Mouse (Mus musculus) MEL (cell line): ENCODE data around the gene Snx4. TPM values are rescaled to one million over a fixed set of nuclear protein-coding genes. Genes with fewer than 3 reads are reported as not detected.

ENCODE experiments used
- DNase-seq: peaks from one replicate; pipeline ENCODE4 v3.0.0; 2011; ENCODE audit warnings: low read depth, low spot score
- H3K27ac ChIP-seq: 2 replicates; pipeline ENCODE4 v1.5.1; 2012; ENCODE audit warnings: low read depth, mild to moderate bottlenecking, control low read depth, low read length, moderate library complexity; ENCODE audit not compliant: control insufficient read depth
- H3K27me3 ChIP-seq, 2 experiments: fragments of 150-350 bp in 1 of 2; sonication (generic) in 1 of 2; 2 replicates each; pipeline ENCODE4 v1.6.1; 2012; ENCODE audit warnings: low read length in 2 of 2, mild to moderate bottlenecking in 2 of 2, improper control_type of control experiment in 1 of 2, moderate library complexity in 1 of 2; ENCODE audit not compliant: insufficient read depth in 2 of 2, control insufficient read depth in 1 of 2
- H3K36me3 ChIP-seq, 2 experiments: 2 replicates each; pipeline ENCODE4 v1.6.1; 2012 to 2014; ENCODE audit warnings: low read length in 2 of 2, improper control_type of control experiment in 1 of 2, inconsistent platforms in 1 of 2, mild to moderate bottlenecking in 1 of 2; ENCODE audit not compliant: insufficient read depth in 2 of 2, control insufficient read depth in 1 of 2
- H3K4me1 ChIP-seq, 2 experiments: fragments of 150-350 bp in 1 of 2; sonication (generic) in 1 of 2; 2 replicates each; pipeline ENCODE4 v1.6.1; 2012; ENCODE audit warnings: low read length in 2 of 2, improper control_type of control experiment in 1 of 2, mild to moderate bottlenecking in 1 of 2; ENCODE audit not compliant: insufficient read depth in 2 of 2, control insufficient read depth in 1 of 2
- H3K4me3 ChIP-seq, 2 experiments: fragments of 150-350 bp in 1 of 2; sonication (generic) in 1 of 2; 2 replicates each; pipeline ENCODE4 v1.5.1; 2012; ENCODE audit warnings: low read depth in 2 of 2, low read length in 2 of 2, mild to moderate bottlenecking in 2 of 2, moderate library complexity in 2 of 2, control low read depth in 1 of 2, improper control_type of control experiment in 1 of 2; ENCODE audit not compliant: control insufficient read depth in 1 of 2, insufficient read depth in 1 of 2
- H3K79me2 ChIP-seq: 2 replicates; pipeline ENCODE4 v1.6.1; 2012; ENCODE audit warnings: mild to moderate bottlenecking, low read length, moderate library complexity; ENCODE audit not compliant: control insufficient read depth, poor library complexity, insufficient read depth
- H3K9ac ChIP-seq: 2 replicates; pipeline ENCODE4 v1.6.1; 2012; ENCODE audit warnings: low read depth, mild to moderate bottlenecking, control low read depth, low read length, moderate library complexity; ENCODE audit not compliant: control insufficient read depth, poor library complexity, severe bottlenecking
- H3K9me3 ChIP-seq: fragments of 150-350 bp; sonication (generic); replicated peaks from 2 replicates; pipeline ENCODE4 v1.6.1; 2012; ENCODE audit warnings: mild to moderate bottlenecking, low read length, improper control_type of control experiment, moderate library complexity; ENCODE audit not compliant: insufficient read depth
- CTCF ChIP-seq, 3 experiments: IDR thresholded peaks in 2 of 3; conservative IDR thresholded peaks in 1 of 3; 2 replicates each; pipeline ENCODE4 v1.5.1; 2011 to 2012; ENCODE audit warnings: low read length in 3 of 3, low read depth in 2 of 3, mild to moderate bottlenecking in 2 of 3, improper control_type of control experiment in 1 of 3, inconsistent platforms in 1 of 3, mixed read lengths in 1 of 3, moderate library complexity in 1 of 3; ENCODE audit not compliant: control insufficient read depth in 1 of 3, insufficient read depth in 1 of 3, poor library complexity in 1 of 3, severe bottlenecking in 1 of 3
- ETS1 ChIP-seq: IDR thresholded peaks from 2 replicates; pipeline ENCODE4 v1.6.1; 2012; ENCODE audit warnings: low read depth, mild to moderate bottlenecking, inconsistent platforms, low read length, improper control_type of control experiment, moderate library complexity
- GABPA ChIP-seq: IDR thresholded peaks from 2 replicates; pipeline ENCODE4 v1.6.1; 2012; ENCODE audit warnings: low read depth, mild to moderate bottlenecking, inconsistent platforms, low read length, improper control_type of control experiment, moderate library complexity
- HCFC1 ChIP-seq: IDR thresholded peaks from 2 replicates; pipeline ENCODE4 v1.6.1; 2012; ENCODE audit warnings: low read depth, mild to moderate bottlenecking, inconsistent platforms, low read length, improper control_type of control experiment, moderate library complexity
- MAX ChIP-seq: IDR thresholded peaks from 2 replicates; pipeline ENCODE4 v1.6.1; 2011; ENCODE audit warnings: low read length, improper control_type of control experiment
- MXI1 ChIP-seq: IDR thresholded peaks from 2 replicates; pipeline ENCODE4 v1.6.1; 2011; ENCODE audit warnings: mild to moderate bottlenecking, low read depth, low read length, improper control_type of control experiment
- MYC ChIP-seq: IDR thresholded peaks from 2 replicates; pipeline ENCODE4 v1.6.1; 2011; ENCODE audit warnings: low read depth, mild to moderate bottlenecking, low read length, improper control_type of control experiment, moderate library complexity
- NELFE ChIP-seq: IDR thresholded peaks from 2 replicates; pipeline ENCODE4 v1.6.1; 2011; ENCODE audit warnings: low read depth, low read length, improper control_type of control experiment
- NRF1 ChIP-seq: IDR thresholded peaks from 2 replicates; pipeline ENCODE4 v1.6.1; 2014; ENCODE audit warnings: low read depth, mild to moderate bottlenecking, inconsistent platforms, low read length, improper control_type of control experiment, moderate library complexity; ENCODE audit not compliant: poor library complexity, insufficient read depth, severe bottlenecking
- POLR2A ChIP-seq, 2 experiments: IDR thresholded peaks; 2 replicates each; pipeline ENCODE4 v1.6.1; 2011 to 2012; ENCODE audit warnings: low read length in 2 of 2, mild to moderate bottlenecking in 2 of 2, control low read depth in 1 of 2, improper control_type of control experiment in 1 of 2, low read depth in 1 of 2, moderate library complexity in 1 of 2; ENCODE audit not compliant: control insufficient read depth in 1 of 2, insufficient read depth in 1 of 2, poor library complexity in 1 of 2
- POLR2AphosphoS2 ChIP-seq: IDR thresholded peaks from 2 replicates; pipeline ENCODE4 v1.6.1; 2011; ENCODE audit warnings: low read length, improper control_type of control experiment
- POLR2AphosphoS5 ChIP-seq: IDR thresholded peaks from 2 replicates; pipeline ENCODE4 v1.6.1; 2012; ENCODE audit warnings: low read depth, borderline replicate concordance, mild to moderate bottlenecking, inconsistent platforms, low read length, moderate library complexity, mixed read lengths
- SIN3A ChIP-seq: IDR thresholded peaks from 2 replicates; pipeline ENCODE4 v1.6.1; 2012; ENCODE audit warnings: low read length, improper control_type of control experiment, inconsistent platforms
- TBP ChIP-seq: IDR thresholded peaks from 2 replicates; pipeline ENCODE4 v1.8.0; 2011; ENCODE audit warnings: low read depth, low read length, improper control_type of control experiment
- UBTF ChIP-seq: IDR thresholded peaks from 2 replicates; pipeline ENCODE4 v1.6.1; 2012; ENCODE audit warnings: low read depth, mild to moderate bottlenecking, inconsistent platforms, low read length, improper control_type of control experiment, moderate library complexity, borderline replicate concordance; ENCODE audit not compliant: insufficient read depth
- USF2 ChIP-seq, 2 experiments: IDR thresholded peaks; 2 replicates each; pipeline ENCODE4 v1.6.1; 2011 to 2012; ENCODE audit warnings: improper control_type of control experiment in 2 of 2, low read length in 2 of 2, borderline replicate concordance in 1 of 2, inconsistent platforms in 1 of 2, low read depth in 1 of 2, mild to moderate bottlenecking in 1 of 2; ENCODE audit not compliant: insufficient read depth in 1 of 2
- ZNF384 ChIP-seq: IDR thresholded peaks from 2 replicates; pipeline ENCODE4 v1.6.1; 2012; ENCODE audit warnings: low read depth, mild to moderate bottlenecking, inconsistent platforms, low read length, improper control_type of control experiment
- polyA plus RNA-seq, 2 experiments: library from polyadenylated mRNA; stranded (reverse) in 1 of 2; unstranded in 1 of 2; fragments of >175 nt in 1 of 2; fragments of >200 nt in 1 of 2; gene quantifications; 2 replicates each; pipeline versions ENCODE4 v1.2.1 to v1.2.4; 2012; ENCODE audit warnings: low replicate concordance in 2 of 2, low read depth in 1 of 2; ENCODE audit not compliant: insufficient read length in 2 of 2, insufficient read depth in 1 of 2, missing spikeins in 1 of 2
- total RNA-seq: library from RNA; depleted of rRNA; stranded (reverse); fragments of 300-350 nt; gene quantifications from 2 replicates; pipeline ENCODE4 v1.2.3, GENCODE M21; 2012; rRNA removed

Gene Snx4
- total RNA-seq (34.7 and 37.9 TPM in 2 replicates), polyA plus RNA-seq (10 to 100 TPM in 1 of 2 experiments, not detected in 1; 36.1 TPM)

DNA sequence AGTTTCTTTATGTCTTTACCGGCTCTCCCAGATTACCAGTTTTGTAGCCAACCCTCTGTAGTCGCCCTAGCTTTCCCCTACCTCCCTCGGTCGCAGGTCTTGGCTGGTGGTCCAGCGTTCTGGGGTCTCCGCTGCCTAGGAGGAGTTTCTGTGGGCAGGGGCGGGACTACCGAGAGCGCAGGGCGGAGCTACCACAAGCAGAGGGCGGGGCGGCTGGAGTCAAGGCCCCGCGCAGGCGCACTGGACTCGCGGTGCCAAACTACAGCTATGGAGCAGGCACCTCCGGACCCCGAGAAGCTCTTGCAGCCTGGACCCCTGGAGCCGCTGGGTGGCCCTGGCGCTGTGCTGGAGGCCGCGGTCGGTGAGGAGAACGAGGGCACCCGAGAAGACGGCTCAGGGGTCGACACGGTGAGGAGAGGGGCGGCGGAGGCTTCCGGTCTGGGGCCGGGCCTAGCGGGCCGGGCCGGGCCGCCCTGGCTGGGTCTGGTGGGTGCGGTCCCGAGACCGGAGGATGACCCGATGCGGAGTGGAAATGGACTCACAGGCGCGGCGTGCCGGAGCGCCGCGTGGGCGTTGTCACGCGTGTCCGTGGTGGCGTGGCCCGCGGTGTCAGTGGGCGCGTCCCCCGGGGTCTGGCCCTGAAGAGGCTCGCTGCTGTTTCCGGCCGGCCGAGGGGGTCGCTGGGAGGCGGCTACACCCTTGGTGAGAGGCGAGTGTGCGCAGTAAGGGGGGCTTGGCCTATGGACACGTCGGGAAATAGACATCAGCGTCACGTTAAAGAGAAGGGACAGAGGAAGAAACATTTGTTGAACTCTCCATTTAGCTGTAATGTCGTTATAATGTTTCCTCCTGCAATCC is at the start of gene Snx4:
Gene Snx4 (plus strand): TSS at position 249 of the 858 bp plus-strand sequence.
- peak within 1 kb of the TSS; percentile 93 to 97 for H3K4me3 ChIP-seq
- peak within 1 kb of the TSS; percentile 76 for H3K27ac ChIP-seq
- H3K9me3 ChIP-seq: no peaks in the 10 kb centered on the region
- DNase-seq: peak; percentile 93
- peak within 1 kb of the TSS; percentile 96 for H3K9ac ChIP-seq
- H3K79me2 ChIP-seq: peaks cover 10% of the 10 kb centered on the region
- H3K36me3 ChIP-seq: peaks cover 0 to 5% of the 10 kb centered on the region in 2 experiments; a peak in 2 of 4 replicates
- no peaks in the 10 kb centered on the region for H3K27me3 ChIP-seq
- TF ChIP-seq NELFE: peak; percentile 72; the same call in 1 of the 2 replicates
- peak; percentile 51; the same call in 1 of the 2 replicates for TF ChIP-seq POLR2AphosphoS2
- no peak for TF ChIP-seq USF2 (IDR thresholded peaks at IDR 0.05; ENCODE audit: borderline replicate concordance in 1 of 2, insufficient read depth in 1 of 2, low read depth in 1 of 2, low read length in 2 of 2)
- no peak for TF ChIP-seq ETS1
- TF ChIP-seq MYC: no peak
- TF ChIP-seq UBTF: no peak
- TF ChIP-seq POLR2A (IDR thresholded peaks at IDR 0.05; ENCODE audit: control insufficient read depth in 1 of 2, insufficient read depth in 1 of 2, low read depth in 1 of 2, low read length in 2 of 2, poor library complexity in 1 of 2): peak; percentile 66; a peak in 2 of 4 replicates
- TF ChIP-seq NRF1: peak; percentile 96
- no peak for TF ChIP-seq GABPA
- TF ChIP-seq MAX: no peak
- 0 out of 2 replicates have a peak, but pooled peaks have one; percentile 28 for TF ChIP-seq HCFC1
- 0 out of 2 replicates have a peak, but pooled peaks have one; percentile 8 for TF ChIP-seq SIN3A
- no peak for TF ChIP-seq POLR2AphosphoS5
- TF ChIP-seq MXI1: no peak
- no peaks in the 10 kb centered on the region; a peak in 1 of 4 replicates for H3K4me1 ChIP-seq

DNA sequence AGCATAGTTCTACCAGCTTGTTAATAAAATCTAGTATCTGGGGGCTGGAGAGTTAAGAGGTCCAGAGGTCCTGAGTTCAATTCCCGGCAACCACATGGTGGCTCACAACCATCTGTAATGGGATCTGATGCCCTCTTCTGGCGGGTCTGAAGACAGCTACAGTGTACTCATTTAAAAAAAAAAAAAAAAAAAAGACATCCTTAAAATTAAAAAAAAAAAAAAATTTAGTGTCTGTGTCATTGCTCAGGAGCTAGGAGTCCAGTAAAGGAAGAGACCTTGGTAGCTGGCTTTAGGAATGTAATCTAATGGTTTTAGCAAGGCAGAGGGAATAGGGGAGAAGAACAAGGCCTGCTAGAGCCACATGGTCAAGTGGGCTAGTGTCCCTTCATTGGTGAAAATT is 40.4 kb upstream of the Snx4 start:
- no peaks in the 10 kb centered on the region for H3K9me3 ChIP-seq
- no peaks in the 10 kb centered on the region for H3K79me2 ChIP-seq
- no peak overlapping the region for H3K4me3 ChIP-seq
- peaks cover 0 to 2% of the 10 kb centered on the region in 2 experiments; a peak in 1 of 4 replicates for H3K36me3 ChIP-seq
- no peak overlapping the region for H3K9ac ChIP-seq
- no peaks in the 10 kb centered on the region for H3K27me3 ChIP-seq
- no peak for DNase-seq
- H3K27ac ChIP-seq: no peak overlapping the region
- TF ChIP-seq ZNF384 (peak; percentile 86), GABPA (no peak), CTCF (IDR thresholded peaks at IDR 0.05 in 2 of 3, conservative IDR thresholded peaks at IDR 0.05 in 1 of 3; ENCODE audit: control insufficient read depth in 1 of 3, insufficient read depth in 1 of 3, low read depth in 2 of 3, low read length in 3 of 3, poor library complexity in 1 of 3, severe bottlenecking in 1 of 3) (peak in 2 of 3 experiments; percentile 11 to 25; a peak in 2 of 6 replicates), TBP (no peak)
- no peaks in the 10 kb centered on the region for H3K4me1 ChIP-seq
